Mouse (Mus musculus) E14TG2a.4 (cell line): ENCODE data around the gene Cgrrf1.

ENCODE experiments used
- H3K27me3 ChIP-seq: 2 replicates; pipeline ENCODE4 v1.6.1; 2014; ENCODE audit warnings: low read length, control low read depth; ENCODE audit not compliant: insufficient read depth
- H3K36me3 ChIP-seq: 2 replicates; pipeline ENCODE4 v1.6.1; 2014; ENCODE audit warnings: low read length, control low read depth; ENCODE audit not compliant: insufficient read depth
- H3K4me1 ChIP-seq: replicated peaks from 2 replicates; pipeline ENCODE4 v1.6.1; 2014; ENCODE audit warnings: low read depth, low read length, control low read depth
- H3K4me3 ChIP-seq: replicated peaks from 2 replicates; pipeline ENCODE4 v1.5.1; 2014; ENCODE audit warnings: mild to moderate bottlenecking, low read length
- H3K9me3 ChIP-seq: 2 replicates; pipeline ENCODE4 v1.6.1; 2014; ENCODE audit warnings: low read length, control low read depth
- CTCF ChIP-seq: conservative IDR thresholded peaks from 2 replicates; pipeline ENCODE4 v1.5.1; 2014; ENCODE audit warnings: low read length
- NANOG ChIP-seq: IDR thresholded peaks from 2 replicates; pipeline ENCODE4 v1.6.1; 2014; ENCODE audit warnings: borderline replicate concordance, low read length, mixed read lengths
- POU5F1 ChIP-seq: IDR thresholded peaks from 2 replicates; pipeline ENCODE4 v1.6.1; 2014; ENCODE audit warnings: low read length, borderline replicate concordance

Gene Cgrrf1

DNA sequence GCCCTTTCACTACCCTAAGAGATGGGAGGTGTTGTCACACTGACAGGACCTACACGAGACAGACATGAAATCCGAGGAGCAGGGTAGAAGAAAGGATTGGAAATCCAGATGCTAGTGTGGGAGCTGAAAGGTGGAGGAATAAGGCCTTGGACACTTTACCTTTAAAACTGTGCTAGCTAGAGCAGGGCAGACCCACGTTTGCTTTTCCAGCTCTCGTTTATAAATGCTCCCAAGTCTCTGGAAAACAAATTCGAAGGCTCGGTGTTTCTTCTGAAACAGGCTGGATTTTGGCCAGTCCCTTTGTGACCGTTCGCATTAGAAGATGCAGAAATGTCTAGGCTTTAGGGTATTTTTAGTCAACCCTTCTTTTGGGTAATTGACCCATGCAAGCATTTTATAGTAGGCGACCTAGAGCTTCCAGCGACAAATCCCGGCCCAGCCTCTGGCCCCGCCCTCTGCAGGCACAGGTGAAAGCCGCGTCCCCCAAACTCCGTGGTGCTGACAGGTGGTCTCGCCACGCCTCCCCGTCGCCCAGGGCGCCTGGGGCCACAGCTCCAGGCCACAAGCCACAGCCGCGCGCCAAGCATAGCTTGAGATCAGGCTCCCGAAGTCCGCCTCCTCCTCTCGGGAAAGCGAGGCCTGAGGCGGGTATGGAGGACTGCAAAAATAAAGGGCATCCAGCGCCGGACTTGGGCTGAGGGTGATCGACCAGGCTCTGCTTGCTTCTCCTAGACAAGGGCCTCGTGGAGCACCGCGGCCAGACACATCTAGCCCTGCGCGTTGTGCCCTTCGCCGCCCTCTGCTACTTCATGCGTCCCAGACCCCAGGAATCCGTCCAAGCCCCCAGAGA is 49.9 kb downstream of the Cgrrf1 start:
- H3K36me3 ChIP-seq: no peaks in the 10 kb centered on the region
- TF ChIP-seq CTCF (no peak), NANOG (no peak), POU5F1 (no peak)
- H3K4me3 ChIP-seq: peak overlapping the region; percentile 81
- H3K9me3 ChIP-seq: no peaks in the 10 kb centered on the region
- peaks cover 24% of the 10 kb centered on the region for H3K4me1 ChIP-seq
- peaks cover 58% of the 10 kb centered on the region for H3K27me3 ChIP-seq

DNA sequence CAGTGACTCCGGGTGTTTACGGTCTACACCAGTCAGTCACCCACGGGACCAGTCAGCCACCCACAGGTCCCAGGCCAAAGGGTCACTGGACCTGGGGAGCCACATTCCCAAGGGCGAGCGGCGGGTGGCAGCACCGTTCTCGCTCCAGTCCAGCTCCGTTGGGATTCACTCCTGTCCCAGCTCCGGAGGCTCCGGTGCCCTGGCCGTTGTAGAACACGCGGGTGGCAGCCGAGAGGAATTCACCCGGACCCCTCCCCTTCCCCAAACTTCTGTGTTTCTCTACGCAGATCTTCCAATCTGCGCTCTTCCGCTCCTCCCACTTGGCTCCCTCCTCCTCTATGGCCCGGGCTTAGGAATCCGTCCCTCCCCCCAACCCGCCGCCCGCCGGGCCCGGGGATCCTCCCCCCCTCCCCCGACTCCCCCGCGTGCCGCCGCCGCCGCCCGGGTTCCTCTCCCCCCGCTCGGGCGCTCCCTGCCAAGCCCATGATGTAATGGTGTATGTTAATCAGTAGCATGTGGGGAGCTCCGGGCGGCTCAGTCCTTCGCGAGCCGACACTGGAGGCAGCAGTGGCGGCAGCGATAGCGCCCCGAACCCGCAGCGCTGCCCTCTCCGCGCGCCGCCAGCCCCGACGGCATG is 50.6 kb downstream of the Cgrrf1 start, which contains the start of gene Samd4:
Gene Samd4 (plus strand): TSS at position 424 of the 637 bp plus-strand sequence.
- TF ChIP-seq POU5F1: no peak
- no peak for TF ChIP-seq CTCF
- TF ChIP-seq NANOG: no peak
- Histone ChIP-seq H3K27me3 (peaks cover 64% of the 10 kb centered on the region), H3K36me3 (no peaks in the 10 kb centered on the region), H3K4me1 (peaks cover 24% of the 10 kb centered on the region), H3K9me3 (no peaks in the 10 kb centered on the region), H3K4me3 (peak within 1 kb of the TSS; percentile 81)

DNA sequence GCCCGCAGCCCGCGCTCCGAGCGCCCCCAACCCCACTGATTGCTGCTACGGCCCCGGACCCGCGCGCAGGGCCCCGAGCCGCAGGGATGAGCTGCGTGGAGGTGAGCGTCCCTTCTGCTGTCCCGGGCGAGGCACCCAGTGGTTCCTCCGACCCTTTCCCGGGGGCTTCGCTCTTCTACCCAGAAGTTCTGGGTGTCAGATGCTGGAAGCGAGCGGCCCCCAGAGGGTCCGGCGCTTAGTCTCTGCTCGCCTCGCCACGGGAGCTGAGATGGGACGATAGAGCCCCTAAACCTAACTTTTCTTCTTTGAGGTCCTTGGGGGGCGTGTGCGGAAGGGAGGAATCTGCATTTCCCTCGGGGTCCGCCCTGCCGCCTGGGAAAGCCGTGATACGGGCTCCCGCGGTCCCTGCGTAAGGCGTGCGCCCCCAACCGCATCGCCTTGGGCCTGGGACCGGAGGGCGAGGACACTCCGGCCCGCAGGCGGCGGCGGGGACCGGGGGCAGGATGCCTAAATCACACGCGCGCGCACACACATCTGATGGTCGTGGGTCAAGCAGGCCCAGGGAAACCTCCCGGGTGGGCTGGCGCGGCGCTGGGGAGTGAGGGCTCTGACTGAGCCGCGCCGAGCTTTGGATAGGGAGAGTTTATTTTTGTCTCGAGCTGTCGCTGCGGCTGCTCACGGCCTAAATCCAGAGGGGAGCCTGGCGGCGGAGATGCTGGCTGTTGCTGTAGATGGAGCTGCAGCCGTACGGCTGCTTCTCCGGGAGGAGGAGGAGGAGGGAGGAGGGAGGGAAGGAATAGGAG is 51.3 kb downstream of the Cgrrf1 start:
- Histone ChIP-seq H3K4me3 (peak overlapping the region; percentile 81), H3K27me3 (peaks cover 69% of the 10 kb centered on the region), H3K9me3 (no peaks in the 10 kb centered on the region), H3K4me1 (peaks cover 24% of the 10 kb centered on the region), H3K36me3 (no peaks in the 10 kb centered on the region)
- TF ChIP-seq NANOG: no peak
- no peak for TF ChIP-seq POU5F1
- TF ChIP-seq CTCF: no peak

DNA sequence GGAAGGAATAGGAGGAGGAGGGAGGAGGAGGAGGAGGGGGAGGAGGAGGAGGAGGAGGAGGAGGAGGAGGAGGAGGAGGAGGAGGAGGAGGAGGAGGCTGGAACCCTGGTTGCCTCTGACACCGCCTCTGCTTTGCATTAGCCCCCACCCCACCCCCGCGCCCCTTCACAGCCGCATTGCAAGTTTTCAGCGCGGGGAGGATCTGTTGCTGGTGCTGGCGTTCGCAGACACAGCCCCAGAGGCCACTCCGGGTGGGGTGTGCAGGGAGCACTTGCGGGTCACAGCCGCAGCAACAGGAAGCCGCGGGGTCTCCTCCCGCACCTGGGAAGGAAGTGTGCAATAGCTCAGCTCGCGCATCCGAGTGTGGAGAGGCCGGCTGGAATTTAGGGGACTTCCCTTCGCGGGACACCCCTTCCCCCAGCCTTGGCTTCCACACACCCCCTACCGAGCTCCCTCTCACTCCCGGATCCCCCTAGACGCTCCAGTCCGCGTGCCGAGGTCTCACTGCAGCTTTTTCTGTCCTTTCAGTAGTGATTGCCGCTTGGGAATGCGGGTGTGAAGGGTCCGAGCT is 52.0 kb downstream of the Cgrrf1 start:
- Histone ChIP-seq H3K27me3 (peaks cover 71% of the 10 kb centered on the region), H3K4me1 (peaks cover 24% of the 10 kb centered on the region), H3K4me3 (peak overlapping the region; percentile 78), H3K36me3 (no peaks in the 10 kb centered on the region), H3K9me3 (no peaks in the 10 kb centered on the region)
- TF ChIP-seq NANOG (no peak), CTCF (no peak), POU5F1 (no peak)

DNA sequence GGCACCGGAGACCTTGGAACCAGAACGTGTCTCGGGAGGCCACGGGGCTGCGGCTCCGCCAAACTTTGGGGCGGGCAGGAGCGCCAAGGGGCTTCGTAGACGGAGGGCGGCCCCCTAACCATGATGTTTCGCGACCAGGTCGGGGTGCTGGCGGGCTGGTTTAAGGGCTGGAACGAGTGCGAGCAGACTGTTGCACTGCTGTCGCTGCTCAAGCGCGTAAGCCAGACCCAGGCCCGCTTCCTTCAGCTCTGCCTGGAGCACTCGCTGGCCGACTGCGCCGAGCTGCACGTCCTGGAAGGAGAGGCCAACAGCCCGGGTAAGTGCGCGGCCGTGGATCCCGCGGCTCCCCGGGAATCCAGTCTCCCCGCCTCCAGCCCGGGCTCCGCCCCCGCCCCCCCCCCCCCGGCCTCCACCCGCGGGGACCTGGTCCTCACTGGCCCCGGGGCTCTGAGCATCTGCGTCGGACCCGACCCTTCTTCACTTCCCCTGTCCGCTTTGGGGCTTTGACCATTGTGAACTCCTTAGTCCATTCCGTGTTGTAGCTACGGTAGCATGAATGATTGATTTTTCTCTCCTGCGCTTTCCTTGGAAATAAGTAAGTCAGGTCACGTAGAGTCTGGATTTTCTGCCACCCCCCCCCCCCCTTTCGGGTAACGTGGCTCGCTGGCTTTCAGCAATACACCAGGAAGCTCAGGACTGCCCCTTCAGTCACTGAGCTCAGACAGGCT is 52.9 kb downstream of the Cgrrf1 start:
- Histone ChIP-seq H3K36me3 (no peaks in the 10 kb centered on the region), H3K9me3 (no peaks in the 10 kb centered on the region), H3K27me3 (peaks cover 70% of the 10 kb centered on the region), H3K4me3 (peak overlapping the region; percentile 78), H3K4me1 (peaks cover 24% of the 10 kb centered on the region)
- TF ChIP-seq NANOG (no peak), POU5F1 (no peak), CTCF (no peak)

DNA sequence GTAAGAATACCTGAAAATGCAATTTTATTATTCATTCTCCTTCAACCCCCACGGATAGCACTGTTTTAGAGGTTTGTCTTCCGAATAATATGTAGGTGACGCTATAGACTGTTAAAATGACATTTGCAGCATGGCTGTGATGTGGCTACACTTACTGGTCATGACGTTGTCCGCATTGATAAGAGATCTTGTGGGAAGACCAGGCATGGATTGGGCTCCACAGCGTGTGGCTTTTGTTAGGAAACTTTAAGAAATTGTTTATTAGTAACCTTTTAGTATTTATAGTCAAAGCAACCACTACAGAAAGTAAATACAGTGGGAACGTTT is 53.5 kb downstream of the Cgrrf1 start:
- TF ChIP-seq CTCF (no peak), POU5F1 (no peak), NANOG (no peak)
- peak overlapping the region; percentile 78 for H3K4me3 ChIP-seq
- H3K4me1 ChIP-seq: peaks cover 24% of the 10 kb centered on the region
- H3K27me3 ChIP-seq: peaks cover 69% of the 10 kb centered on the region
- no peaks in the 10 kb centered on the region for H3K9me3 ChIP-seq
- no peaks in the 10 kb centered on the region for H3K36me3 ChIP-seq

DNA sequence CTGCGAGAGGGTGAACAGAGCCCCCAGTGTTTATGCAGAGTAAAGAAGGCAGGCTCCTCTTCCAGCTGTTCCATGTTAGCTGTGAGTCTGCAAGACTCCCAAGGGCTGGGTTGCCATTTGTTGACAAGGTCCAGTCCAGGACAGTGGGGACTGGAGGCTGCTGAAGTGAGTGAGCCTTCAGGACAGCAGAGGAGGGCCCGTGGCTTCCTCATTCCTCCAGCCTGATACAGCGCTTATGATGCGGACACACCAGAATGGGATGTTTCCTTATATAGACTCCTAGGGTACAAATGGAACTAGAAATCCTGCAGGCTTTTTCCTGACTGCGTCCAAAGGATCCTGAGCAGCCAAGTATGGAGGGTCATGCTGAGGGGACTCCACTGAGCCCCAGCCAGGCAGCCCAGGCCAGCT is 54.0 kb downstream of the Cgrrf1 start:
- H3K36me3 ChIP-seq: no peaks in the 10 kb centered on the region
- no peaks in the 10 kb centered on the region for H3K9me3 ChIP-seq
- TF ChIP-seq CTCF (no peak), NANOG (no peak), POU5F1 (no peak)
- H3K27me3 ChIP-seq: peaks cover 68% of the 10 kb centered on the region
- peaks cover 24% of the 10 kb centered on the region for H3K4me1 ChIP-seq
- no peak overlapping the region for H3K4me3 ChIP-seq

DNA sequence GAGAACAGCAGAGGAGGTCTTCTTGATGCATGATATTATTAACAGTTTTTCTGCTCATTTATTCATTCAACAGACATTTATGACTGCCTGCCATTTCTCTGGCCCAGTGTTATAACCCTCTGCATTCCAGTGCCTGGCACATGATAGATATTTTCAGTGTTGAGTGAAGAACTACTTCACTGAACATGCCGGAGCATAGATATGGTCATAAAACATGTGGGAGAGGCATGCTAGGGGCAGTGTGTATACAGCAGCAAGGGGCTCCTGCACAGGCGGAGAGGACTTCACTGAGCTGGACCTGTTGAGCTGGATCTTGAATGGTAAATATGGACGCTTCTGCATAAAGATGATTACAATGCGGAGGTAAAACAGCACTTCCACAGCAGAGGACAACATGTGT is 57.2 kb downstream of the Cgrrf1 start:
- TF ChIP-seq POU5F1 (no peak), NANOG (no peak), CTCF (no peak)
- no peaks in the 10 kb centered on the region for H3K9me3 ChIP-seq
- H3K36me3 ChIP-seq: no peaks in the 10 kb centered on the region
- peaks cover 47% of the 10 kb centered on the region for H3K27me3 ChIP-seq
- peaks cover 10% of the 10 kb centered on the region for H3K4me1 ChIP-seq
- no peak overlapping the region for H3K4me3 ChIP-seq
